Mouse (Mus musculus): ENCODE data around the gene Clgn. TPM values are rescaled to one million over a fixed set of nuclear protein-coding genes. Genes with fewer than 3 reads are reported as not detected.

Gene Clgn
- total and polyA plus RNA-seq, 3 experiments, result 0.04 to 0.06 TPM; not detected in 1

DNA sequence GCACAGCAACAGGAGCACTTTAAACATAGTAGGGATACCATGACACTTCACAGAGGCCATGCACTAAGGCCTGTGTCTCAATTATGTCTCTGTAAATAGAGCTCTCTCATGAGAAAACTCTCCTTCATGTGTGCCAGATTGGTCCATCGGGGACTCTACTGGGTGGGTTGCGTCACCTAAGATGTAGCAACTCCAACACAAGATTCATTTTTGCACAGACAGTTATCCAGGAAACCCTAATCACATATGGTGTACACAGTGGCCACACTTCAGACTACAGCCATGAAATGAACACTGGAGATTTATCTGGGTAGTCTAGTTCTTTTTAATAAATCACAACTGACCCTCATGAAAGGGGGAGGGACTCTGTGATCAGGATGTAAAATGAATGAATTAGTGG lies 38.4 kb upstream of the Clgn start (continued):
- TF ChIP-seq USF1 (IDR thresholded peaks at IDR 0.05; ENCODE audit: low read depth, low read length), result no peak

DNA sequence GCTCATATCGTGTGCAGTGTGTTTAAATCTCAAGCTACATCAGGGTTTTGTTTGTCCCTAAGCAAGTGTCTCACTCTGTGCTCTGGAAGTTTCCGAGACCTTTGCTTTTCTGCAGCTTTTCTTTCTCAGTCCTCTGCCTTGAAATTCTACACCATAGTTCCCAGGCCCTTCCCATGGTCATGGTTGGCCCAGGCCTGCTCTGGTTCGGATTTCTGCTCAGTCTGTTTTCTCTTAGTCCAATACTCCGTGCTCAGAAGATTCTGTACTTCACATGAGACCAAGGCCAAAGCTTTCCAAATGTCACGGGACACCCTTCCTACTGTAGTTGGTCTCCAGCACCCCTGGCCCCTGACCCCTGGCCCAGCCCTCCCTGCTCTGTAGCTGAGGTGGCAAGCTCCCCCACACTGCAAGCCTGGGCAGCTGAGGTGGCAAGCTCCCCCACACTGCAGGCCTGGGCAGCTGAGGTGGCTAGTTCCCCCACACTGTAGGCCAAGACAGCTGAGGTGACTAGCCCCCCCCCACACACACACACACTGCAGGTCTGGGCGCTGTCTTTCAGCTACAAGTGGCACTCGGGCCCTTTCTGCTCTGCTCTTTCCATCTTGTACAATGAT lies 26.4 kb upstream of the Clgn start:
- no peak overlapping the region for H3K4me3 ChIP-seq (ENCODE audit: control insufficient read depth in 1 of 2, insufficient read depth in 1 of 2, low read depth in 2 of 2, low read length in 2 of 2)
- no peak overlapping the region for H3K9ac ChIP-seq (ENCODE audit: control insufficient read depth, low read depth, low read length, poor library complexity, severe bottlenecking)
- no peak for DNase-seq (ENCODE audit: low read depth, low spot score)
- H3K27me3 ChIP-seq (ENCODE audit: control insufficient read depth in 1 of 2, insufficient read depth in 2 of 2, low read length in 2 of 2), result no peaks in the 10 kb centered on the region; a peak in 1 of 4 replicates
- H3K79me2 ChIP-seq (ENCODE audit: control insufficient read depth, insufficient read depth, low read length, poor library complexity), result no peaks in the 10 kb centered on the region
- no peaks in the 10 kb centered on the region for H3K9me3 ChIP-seq (replicated peaks; ENCODE audit: insufficient read depth, low read length)
- no peaks in the 10 kb centered on the region for H3K4me1 ChIP-seq (ENCODE audit: control insufficient read depth in 1 of 2, insufficient read depth in 2 of 2, low read length in 2 of 2)
- H3K27ac ChIP-seq (ENCODE audit: control insufficient read depth, low read depth, low read length), result no peak overlapping the region
- TF ChIP-seq TAL1 (IDR thresholded peaks at IDR 0.05; ENCODE audit: low read length) (no peak), TCF12 (IDR thresholded peaks at IDR 0.05; ENCODE audit: low read depth, low read length) (no peak), SIN3A (IDR thresholded peaks at IDR 0.05; ENCODE audit: low read length) (no peak), ZNF384 (IDR thresholded peaks at IDR 0.05; ENCODE audit: low read depth, low read length) (no peak), MXI1 (IDR thresholded peaks at IDR 0.05; ENCODE audit: low read depth, low read length) (no peak), CHD1 (IDR thresholded peaks at IDR 0.05; ENCODE audit: low read depth, low read length) (no peak), NELFE (IDR thresholded peaks at IDR 0.05; ENCODE audit: low read depth, low read length) (no peak), TBP (IDR thresholded peaks at IDR 0.05; ENCODE audit: low read depth, low read length) (no peak), ZMIZ1 (IDR thresholded peaks at IDR 0.05; ENCODE audit: low read depth, low read length) (no peak), USF1 (IDR thresholded peaks at IDR 0.05; ENCODE audit: low read depth, low read length) (no peak), MAX (IDR thresholded peaks at IDR 0.05; ENCODE audit: low read length) (no peak), MYB (IDR thresholded peaks at IDR 0.05; ENCODE audit: low read depth, low read length) (no peak), E2F4 (IDR thresholded peaks at IDR 0.05; ENCODE audit: borderline replicate concordance, low read depth, low read length) (no peak)
- H3K36me3 ChIP-seq (ENCODE audit: control insufficient read depth in 1 of 2, insufficient read depth in 2 of 2, low read length in 2 of 2), result no peaks in the 10 kb centered on the region

- Histone ChIP-seq H3K4me3 (ENCODE audit: control insufficient read depth in 1 of 2, insufficient read depth in 1 of 2, low read depth in 2 of 2, low read length in 2 of 2) (no peak overlapping the region), H3K9me3 (replicated peaks; ENCODE audit: insufficient read depth, low read length) (no peaks in the 10 kb centered on the region), H3K79me2 (ENCODE audit: control insufficient read depth, insufficient read depth, low read length, poor library complexity) (no peaks in the 10 kb centered on the region), H3K27ac (ENCODE audit: control insufficient read depth, low read depth, low read length) (no peak overlapping the region), H3K27me3 (ENCODE audit: control insufficient read depth in 1 of 2, insufficient read depth in 2 of 2, low read length in 2 of 2) (no peaks in the 10 kb centered on the region; a peak in 1 of 4 replicates), H3K36me3 (ENCODE audit: control insufficient read depth in 1 of 2, insufficient read depth in 2 of 2, low read length in 2 of 2) (no peaks in the 10 kb centered on the region), H3K4me1 (ENCODE audit: control insufficient read depth in 1 of 2, insufficient read depth in 2 of 2, low read length in 2 of 2) (no peaks in the 10 kb centered on the region), H3K9ac (ENCODE audit: control insufficient read depth, low read depth, low read length, poor library complexity, severe bottlenecking) (no peak overlapping the region)
- no peak for DNase-seq (ENCODE audit: low read depth, low spot score)
- TF ChIP-seq ZC3H11A (IDR thresholded peaks at IDR 0.05; ENCODE audit: low read depth, low read length), result no peak
- TF ChIP-seq TBP (IDR thresholded peaks at IDR 0.05; ENCODE audit: low read depth, low read length), result no peak
- no peak for TF ChIP-seq CHD1 (IDR thresholded peaks at IDR 0.05; ENCODE audit: low read depth, low read length)
- TF ChIP-seq MAZ (IDR thresholded peaks at IDR 0.05; ENCODE audit: low read depth, low read length), result no peak
- no peak for TF ChIP-seq BHLHE40 (IDR thresholded peaks at IDR 0.05; ENCODE audit: borderline replicate concordance, low read depth, low read length)
- TF ChIP-seq MYB (IDR thresholded peaks at IDR 0.05; ENCODE audit: low read depth, low read length), result no peak
- no peak for TF ChIP-seq UBTF (IDR thresholded peaks at IDR 0.05; ENCODE audit: borderline replicate concordance, insufficient read depth, low read depth, low read length)
- TF ChIP-seq NELFE (IDR thresholded peaks at IDR 0.05; ENCODE audit: low read depth, low read length), result no peak
- TF ChIP-seq GATA1 (IDR thresholded peaks at IDR 0.05; ENCODE audit: low read depth, low read length), result no peak
- no peak for TF ChIP-seq ETS1 (IDR thresholded peaks at IDR 0.05; ENCODE audit: low read depth, low read length)
- TF ChIP-seq NRF1 (IDR thresholded peaks at IDR 0.05; ENCODE audit: insufficient read depth, low read depth, low read length, poor library complexity, severe bottlenecking), result no peak
- no peak for TF ChIP-seq MYC (IDR thresholded peaks at IDR 0.05; ENCODE audit: low read depth, low read length)
- TF ChIP-seq SIN3A (IDR thresholded peaks at IDR 0.05; ENCODE audit: low read length), result no peak
- no peak for TF ChIP-seq E2F4 (IDR thresholded peaks at IDR 0.05; ENCODE audit: borderline replicate concordance, low read depth, low read length)
- TF ChIP-seq JUND (IDR thresholded peaks at IDR 0.05; ENCODE audit: low read depth, low read length), result no peak
- TF ChIP-seq ZNF384 (IDR thresholded peaks at IDR 0.05; ENCODE audit: low read depth, low read length), result no peak
- TF ChIP-seq POLR2AphosphoS5 (IDR thresholded peaks at IDR 0.05; ENCODE audit: borderline replicate concordance, low read depth, low read length), result no peak
Measured at GRCm38 (mm10) chr8:83377231-83377630, 12.4 kb upstream of the Clgn start.

All from MEL (cell line).